Mouse (Mus musculus) heart, embryonic 16.5 days (tissue): Measurements from ENCODE around the gene Syt7. TPM values are rescaled to one million over a fixed set of nuclear protein-coding genes. Genes with fewer than 3 reads are reported as not detected.

Experiments
- ATAC-seq: fragments of 200-750 bp; cut with Nextera tagmentation; replicated peaks from 2 replicates; pipeline ENCODE4 v1.8.0; 2017; ENCODE audit warnings: moderate number of reproducible peaks; ENCODE audit not compliant: insufficient read depth, low FRiP score; ENCODE audit errors: extremely low read depth
- H3K27ac ChIP-seq: fragments of 300-500 bp; sonication (generic); 2 replicates; pipeline ENCODE4 v1.5.1; 2014; ENCODE audit warnings: mild to moderate bottlenecking, low read length, control low read depth, moderate library complexity
- H3K27me3 ChIP-seq: fragments of 300-500 bp; sonication (generic); 2 replicates; pipeline ENCODE4 v1.6.1; 2014; ENCODE audit warnings: low read length, mixed read lengths; ENCODE audit not compliant: control insufficient read depth, insufficient read depth
- H3K36me3 ChIP-seq: fragments of 300-500 bp; sonication (generic); 2 replicates; pipeline ENCODE4 v1.6.1; 2014; ENCODE audit not compliant: control insufficient read depth, insufficient read depth
- H3K4me1 ChIP-seq: fragments of 300-500 bp; sonication (generic); 2 replicates; pipeline ENCODE4 v1.6.1; 2014; ENCODE audit warnings: low read length, mixed read lengths; ENCODE audit not compliant: control insufficient read depth, insufficient read depth
- H3K4me2 ChIP-seq: fragments of 300-500 bp; sonication (generic); 2 replicates; pipeline ENCODE4 v1.6.1; 2014; ENCODE audit warnings: low read depth, mild to moderate bottlenecking, control low read depth, low read length
- H3K4me3 ChIP-seq: fragments of 300-500 bp; sonication (generic); 2 replicates; pipeline ENCODE4 v1.5.1; 2014; ENCODE audit warnings: mild to moderate bottlenecking, control low read depth, low read length
- H3K9ac ChIP-seq: fragments of 300-500 bp; sonication (generic); 2 replicates; pipeline ENCODE4 v1.6.1; 2014; ENCODE audit warnings: low read length, control low read depth
- H3K9me3 ChIP-seq: fragments of 300-500 bp; sonication (generic); replicated peaks from 2 replicates; pipeline ENCODE4 v1.6.1; 2016; ENCODE audit warnings: low read length; ENCODE audit not compliant: control insufficient read depth
- WGBS: fragments of 180-500 bp; shearing (Covaris S2); extraction: QIAGEN DNeasy Blood & Tissue Kit; methylation state at CpG from one replicate; pipeline ENCODE4 v1.1.7; 2014; 5-methylcytosine and 5-hydroxymethylcytosine counted together
- polyA plus RNA-seq: library from polyadenylated mRNA; unstranded; fragments of >200 nt; fragmentation: Nextera tagmentation; extraction: Ambion mirVana; gene quantifications from 2 replicates; pipeline ENCODE4 v1.2.1, GENCODE M21; 2015

Gene Syt7
- polyA plus RNA-seq, 1 experiment from 2014 or later, result 0.49 TPM

DNA sequence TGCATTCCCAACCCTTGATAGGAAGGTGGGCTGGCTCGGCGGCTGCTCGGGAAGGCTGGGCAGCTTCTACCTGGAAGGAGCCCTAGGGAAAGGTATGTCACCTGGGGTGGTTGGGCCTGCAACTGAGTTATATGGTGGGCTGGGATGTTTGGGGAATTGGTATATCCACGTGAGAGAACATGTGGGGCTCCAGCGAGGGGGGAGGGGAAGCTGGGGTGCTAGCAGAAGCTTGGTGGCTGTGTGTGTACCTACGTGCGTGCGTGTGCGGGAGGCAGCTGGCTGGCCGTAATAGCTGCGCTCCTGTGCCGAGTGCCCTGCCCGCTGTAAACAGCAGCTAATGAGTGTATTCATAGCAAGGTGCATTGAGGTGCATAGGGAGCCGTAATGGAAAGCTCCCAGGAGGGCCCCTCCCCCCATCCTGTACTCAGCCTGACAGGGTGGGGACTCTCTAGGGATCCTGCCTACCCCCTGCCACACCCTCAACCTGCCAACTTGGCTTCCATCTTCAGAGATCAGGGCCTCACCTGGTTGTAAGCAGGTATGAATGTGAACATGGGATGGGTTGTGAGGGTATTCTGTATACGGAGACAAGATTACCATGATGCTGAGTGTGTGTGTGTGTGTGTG lies 5.1 kb downstream of the Syt7 start:
- Histone ChIP-seq H3K9me3 (no peaks in the 10 kb centered on the region), H3K36me3 (no peaks in the 10 kb centered on the region), H3K4me3 (no peak overlapping the region), H3K27me3 (peaks cover 30% of the 10 kb centered on the region), H3K27ac (no peak overlapping the region), H3K4me1 (peaks cover 11% of the 10 kb centered on the region), H3K9ac (no peak overlapping the region), H3K4me2 (no peak overlapping the region)
- no peak for ATAC-seq
- 82% methylated on average over 15 of the region's 15 CpGs for WGBS

DNA sequence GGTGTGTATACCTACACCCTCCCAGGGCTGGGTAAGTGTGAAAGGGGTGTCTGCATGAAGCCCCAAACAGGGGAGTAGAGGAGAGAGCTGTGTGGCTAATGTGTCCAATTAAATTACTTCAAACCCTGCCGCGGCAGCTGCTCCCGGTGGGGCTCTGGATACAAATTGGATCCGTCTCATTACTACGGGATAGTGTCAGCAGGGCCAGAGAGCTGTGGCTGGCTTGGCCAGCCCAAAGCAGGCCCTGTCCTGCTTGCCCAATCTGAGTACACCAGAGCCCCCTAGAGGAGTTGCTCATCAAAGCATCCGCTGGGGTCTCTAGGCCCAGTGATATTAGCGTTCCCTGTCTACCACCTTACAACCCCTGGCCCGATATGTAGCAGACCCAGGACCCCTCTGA lies 6.3 kb downstream of the Syt7 start:
- H3K27ac ChIP-seq, result no peak overlapping the region
- ATAC-seq, result no peak
- no peaks in the 10 kb centered on the region for H3K9me3 ChIP-seq
- no peak overlapping the region for H3K4me2 ChIP-seq
- peaks cover 23% of the 10 kb centered on the region for H3K27me3 ChIP-seq
- no peaks in the 10 kb centered on the region for H3K36me3 ChIP-seq
- H3K4me3 ChIP-seq, result no peak overlapping the region
- H3K9ac ChIP-seq, result no peak overlapping the region
- peaks cover 11% of the 10 kb centered on the region for H3K4me1 ChIP-seq
- 43% methylated on average over 8 of the region's 8 CpGs for WGBS

DNA sequence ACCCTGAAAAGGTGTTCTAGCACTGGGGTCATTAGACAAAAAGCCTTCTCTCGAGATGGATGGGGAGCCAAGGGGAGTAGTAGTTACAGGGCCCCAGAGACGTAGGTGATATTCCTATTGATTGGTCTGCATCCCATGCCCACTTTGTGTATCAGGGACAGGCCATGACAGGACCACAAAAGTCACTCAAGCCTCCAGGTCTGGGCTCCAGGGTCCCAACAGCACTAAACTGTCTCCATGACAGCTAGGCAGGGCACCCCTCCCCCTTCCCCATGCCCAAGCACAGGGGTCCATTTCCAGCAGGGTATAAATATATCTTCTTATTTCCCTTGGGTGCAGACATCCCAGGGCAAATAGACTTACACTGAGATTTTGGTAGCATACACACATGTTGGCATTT lies 8.1 kb downstream of the Syt7 start:
- peaks cover 7% of the 10 kb centered on the region for H3K27me3 ChIP-seq
- no peak overlapping the region for H3K9ac ChIP-seq
- no peak overlapping the region for H3K4me3 ChIP-seq
- H3K4me2 ChIP-seq, result no peak overlapping the region
- peaks cover 11% of the 10 kb centered on the region for H3K4me1 ChIP-seq
- no peak overlapping the region for H3K27ac ChIP-seq
- no peaks in the 10 kb centered on the region for H3K36me3 ChIP-seq
- ATAC-seq, result no peak
- H3K9me3 ChIP-seq, result no peaks in the 10 kb centered on the region
- 72% methylated on average over 2 of the region's 2 CpGs for WGBS

DNA sequence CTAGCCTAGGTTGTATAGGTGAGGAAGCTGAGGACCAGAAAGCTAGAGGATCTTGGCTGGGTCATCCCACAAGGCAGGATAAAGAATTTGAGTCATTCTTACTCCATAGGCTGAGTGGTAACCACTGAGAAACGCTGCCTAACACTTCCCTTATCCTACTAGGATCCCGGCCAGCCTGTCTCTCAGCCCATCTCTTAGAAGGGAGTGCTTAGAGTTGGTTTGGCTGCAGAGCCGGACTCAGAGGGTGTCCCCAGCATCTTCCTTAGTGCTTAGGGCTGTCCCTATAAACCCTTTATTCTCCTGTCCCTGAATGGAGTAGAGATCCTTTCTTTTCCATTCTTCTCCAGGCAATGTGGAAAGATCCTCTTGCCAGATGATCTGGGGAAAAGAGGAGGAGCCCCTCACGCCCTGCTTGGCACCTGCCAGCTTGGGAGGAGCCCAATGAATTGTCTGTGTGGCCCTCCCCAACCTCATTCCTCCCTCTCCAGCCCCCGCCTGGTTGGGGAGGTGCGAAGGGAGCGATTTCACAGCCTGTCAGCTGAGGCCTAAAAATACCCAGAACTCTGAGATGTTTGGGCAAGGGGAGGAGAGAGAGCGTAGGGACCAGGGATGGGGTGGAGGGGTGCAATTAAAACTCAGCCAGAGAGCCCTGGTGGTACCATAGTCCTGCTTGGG lies 8.7 kb downstream of the Syt7 start:
- H3K4me3 ChIP-seq, result no peak overlapping the region
- peak; percentile 26; the same call in 1 of the 2 replicates for ATAC-seq
- no peaks in the 10 kb centered on the region for H3K9me3 ChIP-seq
- H3K9ac ChIP-seq, result no peak overlapping the region
- 40% methylated on average over 8 of the region's 8 CpGs for WGBS
- no peaks in the 10 kb centered on the region for H3K36me3 ChIP-seq
- no peak overlapping the region for H3K4me2 ChIP-seq
- no peak overlapping the region for H3K27ac ChIP-seq
- H3K27me3 ChIP-seq, result peaks cover 4% of the 10 kb centered on the region
- H3K4me1 ChIP-seq, result peaks cover 11% of the 10 kb centered on the region

DNA sequence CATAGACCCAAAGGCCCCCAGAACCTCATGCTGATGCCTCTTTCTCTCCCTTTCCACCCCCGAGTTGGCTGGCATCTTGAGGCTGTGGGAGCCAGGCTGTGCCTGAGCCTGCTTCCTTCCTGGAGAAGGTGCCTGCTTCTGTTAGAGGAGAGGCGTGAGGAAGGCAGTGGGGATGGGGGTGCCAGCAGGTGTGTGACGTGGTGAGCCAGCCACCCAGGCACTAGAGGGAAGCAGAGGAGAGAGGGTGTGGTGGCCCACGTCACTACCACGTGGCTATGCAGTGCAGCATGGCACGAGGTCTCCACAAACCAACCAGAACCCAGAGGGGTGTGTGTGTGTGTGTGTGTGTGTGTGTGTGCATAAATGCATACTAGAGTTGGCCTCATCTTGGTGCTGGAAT lies 9.4 kb downstream of the Syt7 start:
- H3K9ac ChIP-seq, result no peak overlapping the region
- 54% methylated on average over 6 of the region's 6 CpGs for WGBS
- no peaks in the 10 kb centered on the region for H3K9me3 ChIP-seq
- H3K4me1 ChIP-seq, result peaks cover 11% of the 10 kb centered on the region
- no peak for ATAC-seq
- H3K36me3 ChIP-seq, result no peaks in the 10 kb centered on the region
- no peak overlapping the region for H3K4me3 ChIP-seq
- no peak overlapping the region for H3K4me2 ChIP-seq
- H3K27me3 ChIP-seq, result peaks cover 4% of the 10 kb centered on the region; the same call in 1 of the 2 replicates
- H3K27ac ChIP-seq, result no peak overlapping the region

DNA sequence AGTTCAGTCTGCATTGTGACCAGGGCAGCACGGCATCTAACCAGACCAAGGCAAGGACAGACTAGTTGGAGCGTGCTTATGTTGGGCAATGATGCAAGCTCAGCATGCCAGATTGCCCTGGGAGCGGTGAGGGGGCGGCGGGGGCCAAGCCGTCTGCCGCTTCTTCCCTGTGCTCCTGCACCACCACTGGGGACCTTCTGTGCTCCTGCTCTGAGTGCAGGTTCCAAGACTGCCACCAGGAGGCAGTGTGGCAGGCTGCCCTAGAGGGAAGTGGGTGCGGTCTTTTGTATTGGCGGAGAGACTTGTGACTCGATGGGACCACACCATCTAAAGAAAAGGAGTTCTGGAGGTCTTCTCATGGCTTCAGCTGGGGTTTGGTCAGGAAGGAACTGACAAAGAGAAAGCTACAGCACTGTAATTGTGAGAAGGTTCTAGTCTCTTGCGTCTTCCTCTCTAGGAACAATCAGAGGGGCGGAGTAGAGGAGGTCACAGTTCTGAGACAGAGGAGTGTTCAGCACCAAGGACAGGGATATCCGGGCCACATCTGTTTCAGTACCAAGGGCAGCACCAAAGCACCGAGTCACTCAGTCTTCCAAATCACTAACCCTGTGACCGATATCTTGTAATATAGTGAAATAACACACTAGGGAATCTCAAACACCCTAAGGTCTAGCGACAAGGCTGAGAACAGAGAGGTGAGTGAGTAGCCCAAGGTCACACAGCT lies 14.0 kb downstream of the Syt7 start:
- H3K27me3 ChIP-seq, result 0 out of 2 replicates have a peak, but pooled peaks cover 2% of the 10 kb centered on the region
- H3K9ac ChIP-seq, result no peak overlapping the region
- no peak overlapping the region for H3K27ac ChIP-seq
- H3K4me1 ChIP-seq, result peaks cover 4% of the 10 kb centered on the region
- 23% methylated on average over 16 of the region's 16 CpGs for WGBS
- no peak for ATAC-seq
- no peaks in the 10 kb centered on the region for H3K36me3 ChIP-seq
- H3K4me3 ChIP-seq, result no peak overlapping the region
- no peak overlapping the region for H3K4me2 ChIP-seq
- H3K9me3 ChIP-seq, result no peaks in the 10 kb centered on the region

DNA sequence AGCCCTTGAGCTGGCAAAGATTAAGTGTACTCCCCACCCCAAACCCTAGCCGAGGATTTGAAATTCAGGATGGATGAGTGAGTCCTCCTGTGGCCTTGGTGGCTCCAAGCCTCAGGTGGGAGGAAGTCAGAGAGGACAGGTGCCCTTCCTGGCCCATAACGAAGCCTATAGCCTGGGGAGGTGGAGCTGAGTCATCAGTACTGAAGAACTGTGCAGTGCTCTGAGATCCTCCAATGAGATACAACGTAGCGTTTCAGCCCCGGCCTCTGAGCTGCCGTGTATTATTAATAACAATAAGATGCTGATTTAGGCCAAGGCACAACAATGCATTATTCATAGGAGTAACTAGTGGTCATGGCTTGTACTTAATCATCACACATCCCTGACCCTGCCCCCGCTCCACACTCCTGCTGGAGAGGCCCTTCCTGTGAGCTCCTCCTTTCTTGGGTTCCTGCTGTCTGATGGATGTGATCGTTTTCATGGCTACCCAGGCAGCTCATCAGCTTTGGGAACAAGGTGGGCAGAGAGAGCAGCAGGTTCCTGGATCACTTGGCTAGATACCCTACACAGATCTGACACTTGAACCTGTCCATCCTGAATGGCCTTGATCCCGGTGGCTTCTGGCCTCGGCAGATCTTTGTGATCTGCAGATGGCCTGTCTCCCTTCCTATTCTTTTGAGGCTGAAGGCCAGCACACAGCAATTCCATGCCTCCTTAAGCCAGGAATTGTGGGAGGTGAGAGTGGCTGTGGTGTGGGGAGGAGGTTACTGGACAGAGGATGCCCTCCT lies 14.9 kb downstream of the Syt7 start:
- Histone ChIP-seq H3K9ac (no peak overlapping the region), H3K27ac (no peak overlapping the region), H3K4me2 (no peak overlapping the region), H3K9me3 (no peaks in the 10 kb centered on the region), H3K4me1 (no peaks in the 10 kb centered on the region), H3K27me3 (0 out of 2 replicates have a peak, but pooled peaks cover 2% of the 10 kb centered on the region), H3K36me3 (no peaks in the 10 kb centered on the region), H3K4me3 (no peak overlapping the region)
- 73% methylated on average over 10 of the region's 10 CpGs for WGBS
- ATAC-seq, result no peak

DNA sequence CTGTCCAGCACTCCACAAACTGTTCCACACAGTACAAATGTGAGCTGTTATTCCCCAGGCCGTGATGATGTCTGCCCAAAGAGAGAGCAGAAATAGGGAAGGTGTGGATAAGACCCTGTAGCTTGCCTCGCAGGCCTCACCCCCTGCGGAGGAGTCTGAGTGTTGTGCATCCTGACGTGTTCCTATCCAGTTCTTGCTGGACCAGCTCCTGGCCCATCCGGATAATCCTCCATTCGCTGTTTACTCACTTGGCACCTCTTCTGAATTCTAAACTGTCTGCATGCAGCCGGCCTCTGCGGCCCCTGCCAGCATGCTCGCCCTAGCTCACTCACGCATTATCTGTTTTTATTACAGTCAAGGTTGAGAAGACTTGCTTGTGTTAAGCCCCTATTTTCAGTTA lies 15.5 kb downstream of the Syt7 start:
- Histone ChIP-seq H3K9ac (no peak overlapping the region), H3K36me3 (no peaks in the 10 kb centered on the region), H3K4me3 (no peak overlapping the region), H3K27ac (no peak overlapping the region), H3K9me3 (no peaks in the 10 kb centered on the region), H3K4me1 (no peaks in the 10 kb centered on the region), H3K4me2 (no peak overlapping the region), H3K27me3 (0 out of 2 replicates have a peak, but pooled peaks cover 2% of the 10 kb centered on the region)
- ATAC-seq, result no peak
- 64% methylated on average over 10 of the region's 10 CpGs for WGBS
